Mouse (Mus musculus) frontal cortex, postnatal 36 days (tissue): ENCODE results near the gene Wars.

ENCODE experiments used
- DNase-seq, 2 experiments: peaks; one replicate each; pipeline ENCODE4 v3.0.0; 2022; ENCODE audit warnings: low spot score in 2 of 2

Gene Wars

DNA sequence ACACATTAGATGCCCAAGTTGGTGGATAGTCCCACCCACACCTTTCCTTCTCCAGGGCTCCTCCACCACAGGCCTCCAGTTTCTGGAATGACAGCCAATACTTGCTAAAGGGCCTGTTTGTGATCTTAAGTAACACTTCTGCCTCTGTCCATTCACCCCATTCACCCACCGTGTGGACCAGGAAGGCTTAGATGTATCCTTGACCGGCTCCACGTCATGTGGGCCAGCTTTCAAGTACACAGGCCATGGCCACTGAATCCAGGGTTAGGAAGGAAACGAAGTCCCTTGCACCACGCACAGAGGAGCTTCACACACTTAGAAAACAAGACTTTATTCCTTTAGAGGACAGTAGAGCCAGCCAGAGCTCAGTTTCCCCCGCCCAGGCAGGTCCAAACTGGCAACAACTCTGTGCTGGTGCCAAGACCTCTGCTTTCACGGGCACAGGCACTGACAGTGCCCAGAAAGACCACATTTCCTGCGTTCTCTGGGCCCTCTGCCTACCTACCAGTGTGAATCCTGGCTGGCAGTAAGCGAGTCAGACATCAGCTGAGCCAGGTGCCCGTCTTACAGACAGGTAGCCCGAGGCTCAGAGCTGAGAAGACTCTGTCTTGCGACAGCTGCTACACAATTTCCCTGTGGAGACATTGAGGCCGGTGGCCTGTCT, 68.3 kb downstream of the Wars start:
- no peak for DNase-seq

GRCm38 (mm10) chr12:108824225-108824874, 69.6 kb downstream of the Wars start:
- no peak for DNase-seq

DNA sequence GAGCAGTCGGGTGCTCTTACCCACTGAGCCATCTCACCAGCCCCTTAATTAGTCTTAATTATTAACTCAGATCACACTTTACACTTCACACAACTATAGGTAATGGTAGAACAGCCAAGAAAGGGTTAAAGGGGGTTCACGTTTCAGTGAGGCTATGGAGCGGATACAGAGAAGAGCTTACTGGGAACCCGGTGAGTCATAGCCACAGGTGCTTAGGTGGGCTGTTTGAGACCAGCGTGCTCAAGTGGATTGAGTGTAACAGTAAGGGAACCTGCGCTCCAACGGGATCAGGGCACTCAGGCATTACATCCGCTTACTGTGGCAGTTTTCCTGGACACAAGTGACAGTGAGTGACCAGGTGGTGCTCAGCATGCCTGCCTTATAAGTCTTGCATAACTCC, 70.9 kb downstream of the Wars start:
- no peak for DNase-seq

DNA sequence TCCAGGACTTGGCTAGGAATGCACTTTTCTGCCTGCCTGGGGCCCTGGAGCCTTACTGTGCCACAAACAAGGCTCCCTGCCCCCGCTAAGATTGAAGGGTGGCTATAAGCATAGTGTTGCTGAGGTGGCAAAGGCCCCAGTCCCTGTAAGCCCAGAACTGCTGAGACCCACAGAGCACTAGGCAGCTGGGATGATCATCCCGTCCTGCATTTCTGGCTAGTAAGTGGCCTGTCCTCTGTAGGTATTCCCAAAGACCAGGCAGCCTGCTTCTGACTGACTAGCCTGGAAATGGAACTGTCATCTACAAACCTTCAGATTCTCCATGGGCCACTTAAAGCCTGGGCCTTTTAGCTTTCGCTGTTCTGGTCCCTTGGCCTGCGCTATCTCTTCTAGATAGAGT, 73.5 kb downstream of the Wars start:
- no peak for DNase-seq

GRCm38 (mm10) chr12:108816569-108816968, 77.4 kb downstream of the Wars start:
- no peak for DNase-seq

GRCm38 (mm10) chr12:108814470-108814869, 79.5 kb downstream of the Wars start:
- peak in 1 of 2 experiments; percentile 43 for DNase-seq

DNA sequence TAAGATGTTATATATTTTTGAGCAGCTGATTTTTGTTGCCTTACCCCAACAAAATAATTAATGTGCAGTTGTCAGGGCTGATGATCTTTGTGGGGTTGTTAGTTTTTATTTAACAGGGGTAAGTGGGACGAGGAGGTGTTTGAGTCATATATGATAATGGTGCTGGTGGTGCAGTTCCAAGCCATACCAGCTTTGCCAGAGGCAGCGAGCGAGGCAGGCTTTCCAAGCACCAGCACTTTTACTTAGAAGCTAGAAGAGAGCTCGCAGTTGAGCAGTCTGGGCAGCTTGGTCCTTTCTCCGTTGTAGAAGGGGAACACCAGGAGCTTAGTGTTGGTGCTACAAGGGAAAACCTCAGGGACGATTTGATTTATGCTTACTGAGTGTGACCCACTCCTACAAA, 81.5 kb downstream of the Wars start:
- DNase-seq: no peak

- DNase-seq: no peak
Observed at GRCm38 (mm10) chr12:108811133-108811532, 82.8 kb downstream of the Wars start.

DNA sequence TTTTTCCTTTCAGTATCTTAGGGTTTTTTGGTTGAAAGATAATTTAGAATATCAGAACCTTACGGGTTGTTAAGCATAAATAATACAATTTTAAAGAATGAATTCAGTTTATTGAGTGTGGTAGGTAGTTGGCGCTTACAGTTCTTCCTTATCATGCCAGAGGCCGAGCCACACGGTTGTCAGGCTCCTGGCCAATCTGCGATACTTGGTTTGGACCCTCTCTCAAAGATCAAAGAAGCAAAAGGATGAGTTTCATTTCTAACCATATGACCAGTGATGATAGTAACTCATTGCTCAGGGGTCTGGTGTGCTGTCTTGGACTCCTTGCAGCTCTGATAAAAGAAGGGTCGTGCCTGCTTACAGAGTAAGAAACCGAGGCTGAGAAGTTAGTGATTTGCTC, 83.7 kb downstream of the Wars start:
- DNase-seq: no peak
